Comparison of ENCODE assay signal across 10 mouse cellular contexts in the genomic region with DNA sequence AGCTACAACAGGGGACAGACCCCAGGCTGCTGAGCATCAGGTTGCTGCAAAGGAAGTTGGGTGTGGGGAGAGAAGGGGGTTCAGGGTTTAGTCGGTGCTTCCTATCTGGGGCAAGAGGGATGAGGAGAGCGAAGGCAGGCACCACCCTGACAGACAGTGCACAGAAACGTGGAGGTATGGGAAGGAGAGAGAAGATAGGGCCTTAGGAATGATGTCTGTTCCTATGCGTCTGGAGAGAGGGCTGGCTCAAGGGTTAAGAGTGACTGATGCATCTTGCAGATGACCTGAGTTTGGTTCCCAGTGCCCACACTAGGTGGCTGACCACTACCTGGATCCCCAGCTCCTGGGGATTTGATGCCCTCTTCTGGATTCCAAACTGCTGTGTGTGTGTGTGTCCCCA. TPM values are rescaled to one million over a fixed set of nuclear protein-coding genes. Genes with fewer than 3 reads are reported as not detected.
DNase-seq lines count a peak whose midpoint lies in the region; ATAC-seq lines count a peak whose summit lies in the region.
"Had no signal": no experiment of that assay in that cellular context is flagged by ENCODE, and none has a peak within 500 bp of the region (broad histone marks: within the 10 kb centered on the region; RNA-seq: fewer than 3 reads in every experiment).

No protein-coding gene starts in this region.

- H3K4me1 ChIP-seq in embryonic facial prominence, embryonic 12.5 days = peaks cover 25% of the 10 kb centered on the region

- H3K9ac ChIP-seq in embryonic facial prominence, embryonic 12.5 days = 0 out of 2 replicates have a peak overlapping the region, but pooled peaks have one; percentile 47

- peaks cover 12% of the 10 kb centered on the region; the same call in 1 of the 2 replicates for H3K27me3 ChIP-seq in embryonic facial prominence, embryonic 12.5 days

- H3K27ac ChIP-seq in embryonic facial prominence, embryonic 12.5 days = peak overlapping the region; percentile 80; the same call in 1 of the 2 replicates

- 84% methylated on average over 4 of the region's 4 CpGs for WGBS in embryonic facial prominence, embryonic 12.5 days

- H3K36me3 ChIP-seq in embryonic facial prominence, embryonic 12.5 days = no peaks in the 10 kb centered on the region

- peak overlapping the region; percentile 85 for H3K4me2 ChIP-seq in embryonic facial prominence, embryonic 12.5 days (replicated peaks)

- DNase-seq in kidney, adult 11 months = peak; percentile 7
- DNase-seq in kidney, postnatal 36 days = no peak
- peak; percentile 38 for DNase-seq in CD4-positive helper T cell, adult 2 months (ENCODE audit: low read depth, low spot score)
- DNase-seq in lung, postnatal 36 days = peak; percentile 20
- no peak for DNase-seq in right cerebral cortex, postnatal 36 days (ENCODE audit: low spot score in 2 of 2)
- no peak for DNase-seq in left cerebral cortex, adult 9 months (ENCODE audit: low spot score in 2 of 2)

- H3K4me3 ChIP-seq in embryonic facial prominence, embryonic 12.5 days = 0 out of 2 replicates have a peak overlapping the region, but pooled peaks have one; percentile 39

- no peak for ATAC-seq in embryonic facial prominence, embryonic 12.5 days (ENCODE audit: insufficient number of reproducible peaks, insufficient read depth, low FRiP score, low TSS enrichment)
- ATAC-seq in cerebellum, adult (ENCODE audit: insufficient number of reproducible peaks, low FRiP score, low TSS enrichment) = no peak

- no peaks in the 10 kb centered on the region for H3K9me3 ChIP-seq in embryonic facial prominence, embryonic 12.5 days
- H3K9me3 ChIP-seq: megakaryocyte, embryonic 14.5 days had no signal

RNA-seq across cellular contexts. Expression of gene Fkbp5, which starts 0.4 kb away (rescaled TPM):
- polyA plus RNA-seq in embryonic facial prominence, embryonic 12.5 days (2016; fragmentation: Nextera tagmentation; extraction: Ambion mirVana) = 33.8 and 38.8 TPM in 2 replicates

RNA-seq across cellular contexts. Expression of gene Armc12, which starts 13.7 kb away (rescaled TPM):
- not detected in 2 replicates for polyA plus RNA-seq in embryonic facial prominence, embryonic 12.5 days (2016; fragmentation: Nextera tagmentation; extraction: Ambion mirVana)
- polyA plus RNA-seq: large intestine, adult 2 months had no signal

RNA-seq across cellular contexts. Expression of gene Clpsl2, which starts 32.3 kb away (rescaled TPM):
- not detected in 2 replicates for polyA plus RNA-seq in embryonic facial prominence, embryonic 12.5 days (2016; fragmentation: Nextera tagmentation; extraction: Ambion mirVana)
- polyA plus RNA-seq: large intestine, adult 2 months had no signal

RNA-seq across cellular contexts. Expression of gene Clps, which starts 43.7 kb away (rescaled TPM):
- not detected in 2 replicates for polyA plus RNA-seq in embryonic facial prominence, embryonic 12.5 days (2016; fragmentation: Nextera tagmentation; extraction: Ambion mirVana)

RNA-seq across cellular contexts. Expression of gene Lhfpl5, which starts 58.6 kb away (rescaled TPM):
- polyA plus RNA-seq in embryonic facial prominence, embryonic 12.5 days (2016; fragmentation: Nextera tagmentation; extraction: Ambion mirVana) = 0.60 and 0.84 TPM in 2 replicates

Comparison
In these comparisons a context has a peak if more than half of its experiments do, and no peak if none do; other contexts are left out.
1. DNase-seq: peak in kidney, adult 11 months (single experiment), CD4-positive helper T cell, adult 2 months (single experiment) and lung, postnatal 36 days (single experiment); none in kidney, postnatal 36 days (0 of 2), right cerebral cortex, postnatal 36 days (0 of 2) and left cerebral cortex, adult 9 months (0 of 2).